Mouse (Mus musculus): ENCODE measurements at regions not wholly inside any gene's neighbourhood (a gene's known extent, or its start where the extent isn't known, plus 50 kb on each side); places are given as distances from the start of the nearest gene placed in this dataset.

GRCm38 (mm10) chr4:69608885-69609284 is 654.7 kb upstream of the Brinp1 start:
- no peaks in the 10 kb centered on the region for H3K9me3 ChIP-seq (replicated peaks; ENCODE audit: control insufficient read depth, low read length)
- no peak overlapping the region for H3K9ac ChIP-seq (ENCODE audit: low read length)
- 82% methylated on average over 1 of the region's 1 CpGs for WGBS
- H3K4me2 ChIP-seq (ENCODE audit: low read depth, low read length) = no peak overlapping the region
- no peaks in the 10 kb centered on the region for H3K4me1 ChIP-seq (ENCODE audit: control insufficient read depth, insufficient read depth, low read length)
- H3K27ac ChIP-seq (ENCODE audit: low read length) = no peak overlapping the region
- H3K36me3 ChIP-seq (ENCODE audit: control insufficient read depth, insufficient read depth, low read length) = no peaks in the 10 kb centered on the region
- no peak overlapping the region for H3K4me3 ChIP-seq (replicated peaks; ENCODE audit: low read length)
- ATAC-seq (ENCODE audit: insufficient read depth, low FRiP score) = no peak
- H3K27me3 ChIP-seq (ENCODE audit: control insufficient read depth, insufficient read depth, low read length) = no peaks in the 10 kb centered on the region

GRCm38 (mm10) chr4:69596992-69597541 is 642.9 kb upstream of the Brinp1 start:
- no peak overlapping the region for H3K4me2 ChIP-seq (ENCODE audit: low read depth, low read length)
- H3K9ac ChIP-seq (ENCODE audit: low read length) = no peak overlapping the region
- WGBS = 55% methylated on average over 6 of the region's 6 CpGs
- no peak for ATAC-seq (ENCODE audit: insufficient read depth, low FRiP score)
- no peaks in the 10 kb centered on the region for H3K9me3 ChIP-seq (replicated peaks; ENCODE audit: control insufficient read depth, low read length)
- no peaks in the 10 kb centered on the region for H3K27me3 ChIP-seq (ENCODE audit: control insufficient read depth, insufficient read depth, low read length)
- H3K4me1 ChIP-seq (ENCODE audit: control insufficient read depth, insufficient read depth, low read length) = no peaks in the 10 kb centered on the region
- no peaks in the 10 kb centered on the region for H3K36me3 ChIP-seq (ENCODE audit: control insufficient read depth, insufficient read depth, low read length)
- no peak overlapping the region for H3K4me3 ChIP-seq (replicated peaks; ENCODE audit: low read length)
- H3K27ac ChIP-seq (ENCODE audit: low read length) = no peak overlapping the region

GRCm38 (mm10) chr4:69594022-69594421 is 639.8 kb upstream of the Brinp1 start:
- Histone ChIP-seq H3K9me3 (replicated peaks; ENCODE audit: control insufficient read depth, low read length) (no peaks in the 10 kb centered on the region), H3K9ac (ENCODE audit: low read length) (no peak overlapping the region), H3K36me3 (ENCODE audit: control insufficient read depth, insufficient read depth, low read length) (no peaks in the 10 kb centered on the region), H3K4me1 (ENCODE audit: control insufficient read depth, insufficient read depth, low read length) (no peaks in the 10 kb centered on the region), H3K4me3 (replicated peaks; ENCODE audit: low read length) (no peak overlapping the region), H3K27me3 (ENCODE audit: control insufficient read depth, insufficient read depth, low read length) (no peaks in the 10 kb centered on the region), H3K27ac (ENCODE audit: low read length) (no peak overlapping the region), H3K4me2 (ENCODE audit: low read depth, low read length) (no peak overlapping the region)
- 56% methylated on average over 2 of the region's 2 CpGs for WGBS
- no peak for ATAC-seq (ENCODE audit: insufficient read depth, low FRiP score)

GRCm38 (mm10) chr4:69576256-69576655 is 622.1 kb upstream of the Brinp1 start:
- Histone ChIP-seq H3K9me3 (replicated peaks; ENCODE audit: control insufficient read depth, low read length) (no peaks in the 10 kb centered on the region), H3K27ac (ENCODE audit: low read length) (no peak overlapping the region), H3K4me1 (ENCODE audit: control insufficient read depth, insufficient read depth, low read length) (no peaks in the 10 kb centered on the region), H3K36me3 (ENCODE audit: control insufficient read depth, insufficient read depth, low read length) (no peaks in the 10 kb centered on the region), H3K4me3 (replicated peaks; ENCODE audit: low read length) (no peak overlapping the region), H3K4me2 (ENCODE audit: low read depth, low read length) (no peak overlapping the region), H3K9ac (ENCODE audit: low read length) (no peak overlapping the region), H3K27me3 (ENCODE audit: control insufficient read depth, insufficient read depth, low read length) (no peaks in the 10 kb centered on the region)
- no peak for ATAC-seq (ENCODE audit: insufficient read depth, low FRiP score)
- WGBS = 68% methylated on average over 3 of the region's 3 CpGs

- Histone ChIP-seq H3K36me3 (ENCODE audit: control insufficient read depth, insufficient read depth, low read length) (no peaks in the 10 kb centered on the region), H3K4me1 (ENCODE audit: control insufficient read depth, insufficient read depth, low read length) (no peaks in the 10 kb centered on the region), H3K27ac (ENCODE audit: low read length) (no peak overlapping the region), H3K4me2 (ENCODE audit: low read depth, low read length) (no peak overlapping the region), H3K27me3 (ENCODE audit: control insufficient read depth, insufficient read depth, low read length) (no peaks in the 10 kb centered on the region), H3K9ac (ENCODE audit: low read length) (no peak overlapping the region), H3K4me3 (replicated peaks; ENCODE audit: low read length) (no peak overlapping the region), H3K9me3 (replicated peaks; ENCODE audit: control insufficient read depth, low read length) (no peaks in the 10 kb centered on the region)
- WGBS = 58% methylated on average over 2 of the region's 2 CpGs
- ATAC-seq (ENCODE audit: insufficient read depth, low FRiP score) = no peak
Measured at GRCm38 (mm10) chr4:69548104-69548503, 593.9 kb upstream of the Brinp1 start.

- 62% methylated on average over 6 of the region's 6 CpGs for WGBS
- Histone ChIP-seq H3K9ac (ENCODE audit: low read length) (no peak overlapping the region), H3K27ac (ENCODE audit: low read length) (no peak overlapping the region), H3K9me3 (replicated peaks; ENCODE audit: control insufficient read depth, low read length) (no peaks in the 10 kb centered on the region), H3K27me3 (ENCODE audit: control insufficient read depth, insufficient read depth, low read length) (no peaks in the 10 kb centered on the region), H3K36me3 (ENCODE audit: control insufficient read depth, insufficient read depth, low read length) (no peaks in the 10 kb centered on the region), H3K4me3 (replicated peaks; ENCODE audit: low read length) (no peak overlapping the region), H3K4me1 (ENCODE audit: control insufficient read depth, insufficient read depth, low read length) (no peaks in the 10 kb centered on the region), H3K4me2 (ENCODE audit: low read depth, low read length) (no peak overlapping the region)
- no peak for ATAC-seq (ENCODE audit: insufficient read depth, low FRiP score)
Measured at GRCm38 (mm10) chr4:69538172-69538908, 584.1 kb upstream of the Brinp1 start.

- Histone ChIP-seq H3K9ac (ENCODE audit: low read length) (no peak overlapping the region), H3K9me3 (replicated peaks; ENCODE audit: control insufficient read depth, low read length) (no peaks in the 10 kb centered on the region), H3K4me2 (ENCODE audit: low read depth, low read length) (no peak overlapping the region), H3K36me3 (ENCODE audit: control insufficient read depth, insufficient read depth, low read length) (no peaks in the 10 kb centered on the region), H3K4me1 (ENCODE audit: control insufficient read depth, insufficient read depth, low read length) (no peaks in the 10 kb centered on the region), H3K4me3 (replicated peaks; ENCODE audit: low read length) (no peak overlapping the region), H3K27me3 (ENCODE audit: control insufficient read depth, insufficient read depth, low read length) (no peaks in the 10 kb centered on the region), H3K27ac (ENCODE audit: low read length) (no peak overlapping the region)
- no peak for ATAC-seq (ENCODE audit: insufficient read depth, low FRiP score)
- 44% methylated on average over 3 of the region's 3 CpGs for WGBS
Measured at GRCm38 (mm10) chr4:69533107-69533506, 578.9 kb upstream of the Brinp1 start.

- Histone ChIP-seq H3K36me3 (ENCODE audit: control insufficient read depth, insufficient read depth, low read length) (no peaks in the 10 kb centered on the region), H3K9ac (ENCODE audit: low read length) (no peak overlapping the region), H3K4me1 (ENCODE audit: control insufficient read depth, insufficient read depth, low read length) (no peaks in the 10 kb centered on the region), H3K9me3 (replicated peaks; ENCODE audit: control insufficient read depth, low read length) (no peaks in the 10 kb centered on the region), H3K27me3 (ENCODE audit: control insufficient read depth, insufficient read depth, low read length) (no peaks in the 10 kb centered on the region), H3K27ac (ENCODE audit: low read length) (no peak overlapping the region), H3K4me3 (replicated peaks; ENCODE audit: low read length) (no peak overlapping the region), H3K4me2 (ENCODE audit: low read depth, low read length) (no peak overlapping the region)
- WGBS = 77% methylated on average over 2 of the region's 2 CpGs
- no peak for ATAC-seq (ENCODE audit: insufficient read depth, low FRiP score)
Measured at GRCm38 (mm10) chr4:69523112-69523511, 568.9 kb upstream of the Brinp1 start.

GRCm38 (mm10) chr4:69508281-69508680 is 554.1 kb upstream of the Brinp1 start:
- Histone ChIP-seq H3K9me3 (replicated peaks; ENCODE audit: control insufficient read depth, low read length) (no peaks in the 10 kb centered on the region), H3K4me2 (ENCODE audit: low read depth, low read length) (no peak overlapping the region), H3K36me3 (ENCODE audit: control insufficient read depth, insufficient read depth, low read length) (no peaks in the 10 kb centered on the region), H3K27me3 (ENCODE audit: control insufficient read depth, insufficient read depth, low read length) (no peaks in the 10 kb centered on the region), H3K9ac (ENCODE audit: low read length) (no peak overlapping the region), H3K4me1 (ENCODE audit: control insufficient read depth, insufficient read depth, low read length) (no peaks in the 10 kb centered on the region), H3K27ac (ENCODE audit: low read length) (no peak overlapping the region), H3K4me3 (replicated peaks; ENCODE audit: low read length) (no peak overlapping the region)
- ATAC-seq (ENCODE audit: insufficient read depth, low FRiP score) = no peak
- WGBS = 44% methylated on average over 4 of the region's 4 CpGs

Measured in stomach, embryonic 16.5 days (tissue).